Mouse (Mus musculus) gastrocnemius, adult 2 months (tissue): ENCODE results near the gene Oaz3. TPM values are rescaled to one million over a fixed set of nuclear protein-coding genes. Genes with fewer than 3 reads are reported as not detected.

Source experiments
- DNase-seq: peaks from one replicate; pipeline ENCODE4 v3.0.0; 2022
- H3K27ac ChIP-seq: fragments of 200-600 bp; 2 replicates; pipeline ENCODE4 v1.8.1; 2022; ENCODE audit warnings: mild to moderate bottlenecking
- H3K4me3 ChIP-seq: fragments of 200-600 bp; 2 replicates; pipeline ENCODE4 v1.8.1; 2022; ENCODE audit warnings: mild to moderate bottlenecking, moderate library complexity
- CTCF ChIP-seq: fragments of 200-600 bp; IDR thresholded peaks from 2 replicates; pipeline ENCODE4 v1.8.1; 2022; ENCODE audit warnings: antibody characterized with exemption, mild to moderate bottlenecking, moderate library complexity
- intact Hi-C: fragments of 180-260 bp; cut with DNase I; formaldehyde crosslinking; loops from one replicate; pipeline ENCODE4 v1.15.1; 2025
- total RNA-seq, 2 experiments: library from RNA; stranded (reverse); gene quantifications; 2 replicates each; pipeline ENCODE4 v1.2.3; 2021

The Oaz3 gene
- total RNA-seq, 2 experiments from 2014 or later, result not detected

DNA sequence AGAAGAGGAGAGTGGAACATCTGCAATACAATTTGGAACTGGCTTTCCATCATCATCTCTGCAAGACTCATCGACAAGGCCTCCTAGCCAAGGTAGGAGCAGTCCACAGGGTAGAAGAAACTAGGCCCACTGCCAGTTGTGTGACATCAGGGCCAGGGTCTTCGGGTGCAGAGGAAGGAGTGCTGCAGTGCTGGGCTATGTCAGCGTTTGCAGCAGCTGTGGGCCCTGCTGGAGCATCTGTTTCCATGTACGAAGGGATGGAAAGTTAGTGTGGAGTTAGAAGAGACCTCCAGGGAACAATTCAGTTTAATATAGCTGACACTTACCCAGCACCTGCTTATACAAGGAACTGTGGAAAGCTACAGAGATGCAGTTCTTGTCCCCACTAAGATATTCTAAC, 50.7 kb downstream of the Oaz3 start:
- H3K27ac ChIP-seq, result no peak overlapping the region
- H3K4me3 ChIP-seq, result no peak overlapping the region
- intact Hi-C loops, result no loop called here
- no peak for DNase-seq
- TF ChIP-seq CTCF, result no peak

DNA sequence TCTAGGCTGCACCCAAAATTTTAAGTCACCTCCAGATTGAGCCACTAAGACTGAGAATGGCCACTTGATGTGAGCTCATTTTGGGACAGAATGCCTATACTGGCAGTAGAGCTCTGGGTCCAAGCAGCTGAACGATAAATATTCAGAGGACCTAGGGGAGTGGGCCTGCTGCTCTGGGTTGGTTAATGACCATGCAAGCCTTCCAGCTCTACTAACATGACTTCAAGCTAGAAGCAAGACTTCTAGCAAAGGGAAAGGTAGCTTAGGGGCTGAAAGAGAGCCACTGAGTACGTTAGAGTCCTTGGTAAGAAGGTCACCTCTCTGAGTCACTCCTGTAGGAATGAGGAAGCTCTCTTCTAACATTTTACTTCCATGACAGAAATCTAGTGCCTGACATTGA, 51.6 kb downstream of the Oaz3 start:
- no peak for DNase-seq

DNA sequence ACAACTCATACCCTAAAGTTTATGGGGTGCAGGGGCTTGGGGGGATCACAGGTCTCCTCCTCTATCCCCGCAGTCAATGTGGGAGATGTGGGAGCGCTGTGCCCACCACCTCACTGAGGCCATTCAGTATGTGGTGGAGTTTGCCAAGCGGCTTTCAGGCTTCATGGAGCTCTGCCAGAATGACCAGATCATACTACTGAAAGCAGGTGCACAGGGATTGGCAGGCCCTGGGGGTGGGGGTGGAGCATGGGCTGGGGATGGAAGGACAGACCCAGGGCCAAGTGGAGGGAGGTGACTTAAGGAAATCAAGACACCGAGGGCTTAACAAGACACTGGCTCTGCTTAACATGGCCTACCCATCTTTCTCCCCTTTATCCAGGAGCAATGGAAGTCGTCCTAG, 52.7 kb downstream of the Oaz3 start:
- DNase-seq, result peak; percentile 50
- intact Hi-C loops, result no loop called here
- no peak for TF ChIP-seq CTCF
- Histone ChIP-seq H3K4me3 (no peak overlapping the region), H3K27ac (no peak overlapping the region)

More for the DNA sequence above, 51.6 kb downstream of the Oaz3 start:
- H3K4me3 ChIP-seq, result no peak overlapping the region
- no peak overlapping the region for H3K27ac ChIP-seq
- no peak for TF ChIP-seq CTCF
- intact Hi-C loops, result no loop called here

DNA sequence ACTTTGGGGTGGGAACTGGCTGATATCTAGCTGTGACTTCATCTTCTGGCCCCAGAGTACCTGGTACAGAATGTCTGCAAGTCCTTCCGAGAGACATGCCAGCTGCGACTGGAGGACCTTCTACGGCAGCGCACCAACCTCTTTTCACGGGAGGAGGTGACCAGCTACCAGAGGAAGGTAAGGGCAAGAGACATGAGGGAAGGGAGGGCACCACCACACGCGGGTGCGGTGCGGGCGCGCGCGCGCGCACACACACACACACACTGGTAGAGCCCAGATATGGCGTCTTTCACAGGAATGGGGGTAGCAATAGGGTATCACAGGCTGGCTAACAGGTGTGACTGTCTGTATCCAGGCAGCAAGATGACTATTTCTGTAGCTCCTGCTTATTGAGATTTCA, 54.3 kb downstream of the Oaz3 start:
- intact Hi-C loops, result no loop called here
- no peak for DNase-seq
- H3K27ac ChIP-seq, result no peak overlapping the region
- no peak overlapping the region for H3K4me3 ChIP-seq
- TF ChIP-seq CTCF, result no peak

DNA sequence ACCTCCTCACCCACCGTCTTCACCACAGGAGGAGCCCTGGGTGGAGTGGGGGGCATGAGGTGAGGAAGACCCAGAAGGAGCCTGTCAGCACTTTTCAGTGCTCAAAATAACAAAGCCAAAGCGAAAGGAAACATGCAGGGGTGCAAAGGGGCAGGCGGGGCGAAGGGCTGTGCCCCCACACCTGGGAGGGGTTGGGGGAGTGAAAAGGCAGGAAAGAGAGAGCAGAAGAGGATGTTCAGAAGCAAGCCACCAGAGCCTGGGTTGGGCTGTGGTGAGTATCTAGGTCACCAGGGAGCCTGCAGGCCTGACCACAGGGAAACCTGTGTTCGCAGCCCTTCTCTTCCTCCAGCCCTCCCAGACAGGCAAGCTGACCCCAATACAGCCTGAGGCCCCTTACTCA, 55.7 kb downstream of the Oaz3 start:
- no peak for DNase-seq
- TF ChIP-seq CTCF, result no peak
- Histone ChIP-seq H3K27ac (no peak overlapping the region), H3K4me3 (no peak overlapping the region)
- intact Hi-C loops, result no loop called here

DNA sequence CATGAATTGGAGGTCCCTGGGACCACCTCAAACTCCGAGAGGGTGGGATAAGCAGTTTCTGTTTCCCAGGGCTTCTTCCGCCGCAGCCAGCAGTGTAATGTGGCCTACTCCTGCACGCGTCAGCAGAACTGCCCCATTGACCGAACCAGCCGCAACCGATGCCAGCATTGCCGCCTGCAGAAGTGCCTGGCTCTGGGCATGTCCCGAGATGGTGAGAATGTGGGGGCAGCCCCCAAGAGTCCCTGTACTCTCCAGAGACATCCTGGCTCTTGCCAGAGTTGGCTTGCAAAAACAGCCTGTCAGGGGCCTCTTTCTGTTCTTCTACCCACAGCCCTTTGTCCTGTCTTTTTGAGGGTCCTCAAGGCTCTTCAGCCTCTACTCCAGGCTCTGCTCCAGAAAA, 56.3 kb downstream of the Oaz3 start:
- Histone ChIP-seq H3K27ac (no peak overlapping the region), H3K4me3 (no peak overlapping the region)
- no peak for DNase-seq
- TF ChIP-seq CTCF, result no peak
- intact Hi-C loops, result no loop called here

DNA sequence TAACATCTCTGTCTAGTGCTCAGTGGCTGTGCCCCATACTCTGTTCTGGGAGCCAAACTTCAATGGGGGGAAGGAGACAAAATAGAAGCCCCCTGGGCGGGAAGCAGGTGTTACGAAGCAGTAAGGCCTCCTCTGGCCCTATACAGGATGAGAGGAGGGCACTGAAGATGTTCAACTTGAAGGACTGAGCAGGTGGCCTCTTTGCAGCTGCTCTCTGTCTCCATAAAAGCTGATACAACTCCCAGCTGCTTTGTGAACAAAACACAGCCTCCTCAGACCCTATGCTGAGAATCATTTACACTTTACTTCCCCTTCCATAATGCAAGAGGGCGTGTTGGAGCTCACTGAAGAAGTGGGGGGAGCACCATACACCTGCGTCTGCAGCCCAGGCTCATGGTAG, 57.0 kb downstream of the Oaz3 start:
- Histone ChIP-seq H3K4me3 (no peak overlapping the region), H3K27ac (no peak overlapping the region)
- intact Hi-C loops, result no loop called here
- DNase-seq, result no peak
- TF ChIP-seq CTCF, result no peak

DNA sequence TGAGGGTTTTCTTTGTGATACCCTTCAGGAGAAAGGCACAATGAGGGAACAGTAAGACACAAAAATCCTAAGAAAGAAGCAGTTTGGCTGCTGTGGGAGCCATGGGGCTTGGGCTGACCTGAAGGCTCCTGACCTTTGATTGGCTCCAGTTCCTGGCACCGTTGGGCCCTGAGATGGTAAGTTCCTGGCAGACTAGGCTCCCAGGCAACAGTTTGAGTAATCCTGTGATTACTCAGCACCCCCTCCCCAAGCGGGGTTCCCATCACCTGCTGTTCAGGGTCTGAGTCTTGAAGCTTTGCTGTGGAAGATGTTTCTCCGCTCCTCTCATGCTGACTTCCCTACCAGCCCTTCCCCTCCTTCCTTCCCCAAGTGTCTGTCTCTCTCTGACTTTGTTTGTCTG, 60.2 kb downstream of the Oaz3 start:
- TF ChIP-seq CTCF, result no peak
- DNase-seq, result no peak
- intact Hi-C loops, result no loop called here
- Histone ChIP-seq H3K4me3 (no peak overlapping the region), H3K27ac (no peak overlapping the region)

Other genes starting within 250 kb of the Oaz3 start
- gene Gm5286, start 247.2 kb downstream of the Oaz3 start, total RNA-seq, result not detected
- gene Gm4778, start 179.9 kb downstream of the Oaz3 start, total RNA-seq, result not detected
- gene Them4, start 133.8 kb downstream of the Oaz3 start, total RNA-seq, result 10 to 100 TPM in 1 of 2 experiments, 1 to 10 TPM in 1; 7.5 to 10.8 TPM
- not detected for gene Them5, start 101.8 kb downstream of the Oaz3 start, total RNA-seq
- not detected for gene C2cd4d, start 81.5 kb downstream of the Oaz3 start, total RNA-seq
- 10 to 100 TPM; 97.8 to 99.7 TPM for gene Rorc, start 71.1 kb downstream of the Oaz3 start, total RNA-seq
- under 1 TPM; 0.31 to 0.39 TPM for gene Lingo4, start 45.4 kb downstream of the Oaz3 start, total RNA-seq
- 1 to 10 TPM; 2.8 to 2.9 TPM for gene Tdrkh, start 30.6 kb downstream of the Oaz3 start, total RNA-seq
- 10 to 100 TPM; 29.5 to 37.2 TPM for gene Mrpl9, start 597 bp downstream of the Oaz3 start, total RNA-seq
- not detected for gene Celf3, start 34.4 kb upstream of the Oaz3 start, total RNA-seq
- gene Riiad1, start 36.4 kb upstream of the Oaz3 start, total RNA-seq, result 10 to 100 TPM; 11.2 to 11.4 TPM
- 10 to 100 TPM; 35.7 to 37.1 TPM for gene Snx27, start 138.8 kb upstream of the Oaz3 start, total RNA-seq
- not detected for gene Gm10972, start 199.2 kb upstream of the Oaz3 start, total RNA-seq
- gene Tuft1, start 215.0 kb upstream of the Oaz3 start, total RNA-seq, result 1 to 10 TPM in 1 of 2 experiments, under 1 TPM in 1; 0.92 to 2.2 TPM
- gene Selenbp2, start 249.6 kb upstream of the Oaz3 start, total RNA-seq, result 1 to 10 TPM in 1 of 2 experiments, under 1 TPM in 1; 0.89 to 3.0 TPM